Mouse (Mus musculus) testis, adult 2 months (tissue): Measurements from ENCODE around the gene Tnrc6a. TPM values are rescaled to one million over a fixed set of nuclear protein-coding genes. Genes with fewer than 3 reads are reported as not detected.

Source experiments
- H3K27ac ChIP-seq: fragments of 200-500 bp; 2 replicates; pipeline ENCODE4 v1.5.1; 2012; ENCODE audit warnings: low read depth, low read length; ENCODE audit not compliant: control insufficient read depth, insufficient read depth
- H3K27me3 ChIP-seq: fragments of 200-500 bp; 2 replicates; pipeline ENCODE4 v1.6.1; 2012; ENCODE audit warnings: mild to moderate bottlenecking, low read length, moderate library complexity; ENCODE audit not compliant: control insufficient read depth, insufficient read depth
- H3K36me3 ChIP-seq: fragments of 200-500 bp; 2 replicates; pipeline ENCODE4 v1.6.1; 2012; ENCODE audit warnings: mild to moderate bottlenecking, low read length; ENCODE audit not compliant: control insufficient read depth, insufficient read depth
- H3K4me1 ChIP-seq: fragments of 200-500 bp; 2 replicates; pipeline ENCODE4 v1.6.1; 2012; ENCODE audit warnings: low read length; ENCODE audit not compliant: control insufficient read depth, insufficient read depth
- H3K4me3 ChIP-seq: fragments of 200-500 bp; 2 replicates; pipeline ENCODE4 v1.5.1; 2012; ENCODE audit warnings: low read depth, mild to moderate bottlenecking, low read length, moderate library complexity, mixed read lengths; ENCODE audit not compliant: control insufficient read depth
- CTCF ChIP-seq: fragments of 200-500 bp; IDR thresholded peaks from 2 replicates; pipeline ENCODE4 v1.5.1; 2012; ENCODE audit warnings: low read depth, mild to moderate bottlenecking, inconsistent platforms, low read length, moderate library complexity; ENCODE audit not compliant: control insufficient read depth, insufficient read depth, insufficient replicate concordance
- POLR2A ChIP-seq: fragments of 200-500 bp; IDR thresholded peaks from 2 replicates; pipeline ENCODE4 v1.6.1; 2012; ENCODE audit warnings: low read depth, mild to moderate bottlenecking, inconsistent platforms, low read length, moderate library complexity; ENCODE audit not compliant: control insufficient read depth
- polyA plus RNA-seq: library from polyadenylated mRNA; depleted of rRNA; stranded (reverse); fragments of >200 nt; gene quantifications from 2 replicates; pipeline ENCODE4 v1.2.3, GENCODE M21; 2012; rRNA removed

Tnrc6a gene
- 11.1 and 12.9 TPM in 2 replicates for polyA plus RNA-seq

GRCm38 (mm10) chr7:123123665-123124298, at the start of gene Tnrc6a:
TSS of gene Tnrc6a (plus strand) at chr7:123123885.
- H3K4me3 ChIP-seq: peak within 1 kb of the TSS; percentile 98
- no peaks in the 10 kb centered on the region; the same call in 1 of the 2 replicates for H3K4me1 ChIP-seq
- no peaks in the 10 kb centered on the region for H3K27me3 ChIP-seq
- no peaks in the 10 kb centered on the region for H3K36me3 ChIP-seq
- peak within 1 kb of the TSS; percentile 99 for H3K27ac ChIP-seq
- TF ChIP-seq POLR2A: peak; percentile 90
- TF ChIP-seq CTCF: no peak

DNA sequence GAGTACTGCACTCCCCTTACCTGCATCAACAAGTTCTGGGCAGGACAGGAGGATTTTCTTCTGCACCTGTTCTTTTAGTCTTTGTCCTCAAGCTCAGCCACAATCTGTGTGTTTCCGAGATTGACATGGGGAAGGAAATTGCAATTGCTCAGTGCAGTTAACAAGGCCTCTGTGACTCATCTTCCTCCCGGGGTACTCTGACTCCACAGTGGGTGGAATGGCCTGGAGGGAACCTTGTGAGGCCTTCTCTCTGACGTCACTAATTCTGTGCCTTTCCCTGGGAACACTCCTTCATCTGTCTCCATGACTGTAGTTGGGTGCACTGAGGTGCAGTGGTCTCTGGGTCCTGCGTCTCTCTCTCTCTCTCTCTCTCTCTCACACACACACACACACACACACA, 41.4 kb upstream of the Tnrc6a start:
- TF ChIP-seq POLR2A: no peak
- no peak for TF ChIP-seq CTCF
- Histone ChIP-seq H3K36me3 (no peaks in the 10 kb centered on the region), H3K27me3 (no peaks in the 10 kb centered on the region), H3K27ac (no peak overlapping the region), H3K4me3 (no peak overlapping the region), H3K4me1 (peaks cover 8% of the 10 kb centered on the region; the same call in 1 of the 2 replicates)

GRCm38 (mm10) chr7:123083441-123084123, 40.1 kb upstream of the Tnrc6a start:
- H3K4me1 ChIP-seq: peaks cover 8% of the 10 kb centered on the region; the same call in 1 of the 2 replicates
- no peaks in the 10 kb centered on the region for H3K36me3 ChIP-seq
- TF ChIP-seq CTCF (no peak), POLR2A (no peak)
- no peaks in the 10 kb centered on the region for H3K27me3 ChIP-seq
- H3K4me3 ChIP-seq: peak overlapping the region; percentile 82
- 0 out of 2 replicates have a peak overlapping the region, but pooled peaks have one; percentile 6 for H3K27ac ChIP-seq

DNA sequence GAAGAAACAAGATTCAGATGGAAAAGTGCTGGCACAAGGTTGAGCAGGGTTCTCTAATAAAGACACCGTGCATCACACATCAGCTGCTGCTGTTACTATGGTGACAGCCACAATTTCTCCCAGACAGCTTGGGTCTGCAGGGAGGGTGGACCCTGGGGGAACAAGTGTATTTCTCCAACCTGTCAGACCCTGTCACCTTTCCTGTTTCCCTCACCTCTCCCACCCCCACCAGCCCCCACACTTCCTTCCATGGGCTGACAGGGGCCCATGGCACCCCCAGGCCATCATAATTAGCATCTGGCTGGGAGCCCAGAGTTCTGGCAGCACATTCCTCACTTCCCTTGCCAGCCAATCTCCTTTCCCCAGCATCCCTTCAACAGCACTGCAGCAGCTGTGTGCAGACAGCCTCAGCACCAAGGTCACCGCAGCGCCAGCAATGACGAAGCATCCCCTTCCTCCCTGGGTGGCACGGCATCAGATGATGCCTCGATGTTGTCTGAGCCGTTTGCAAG, 39.4 kb upstream of the Tnrc6a start:
- H3K27me3 ChIP-seq: no peaks in the 10 kb centered on the region
- H3K4me1 ChIP-seq: peaks cover 8% of the 10 kb centered on the region; the same call in 1 of the 2 replicates
- no peak for TF ChIP-seq CTCF
- no peak for TF ChIP-seq POLR2A
- peak overlapping the region; percentile 72 for H3K27ac ChIP-seq
- H3K36me3 ChIP-seq: no peaks in the 10 kb centered on the region
- peak overlapping the region; percentile 82 for H3K4me3 ChIP-seq

- H3K4me3 ChIP-seq: peak overlapping the region; percentile 82
Measured at GRCm38 (mm10) chr7:123084708-123085107, 39.0 kb upstream of the Tnrc6a start.

DNA sequence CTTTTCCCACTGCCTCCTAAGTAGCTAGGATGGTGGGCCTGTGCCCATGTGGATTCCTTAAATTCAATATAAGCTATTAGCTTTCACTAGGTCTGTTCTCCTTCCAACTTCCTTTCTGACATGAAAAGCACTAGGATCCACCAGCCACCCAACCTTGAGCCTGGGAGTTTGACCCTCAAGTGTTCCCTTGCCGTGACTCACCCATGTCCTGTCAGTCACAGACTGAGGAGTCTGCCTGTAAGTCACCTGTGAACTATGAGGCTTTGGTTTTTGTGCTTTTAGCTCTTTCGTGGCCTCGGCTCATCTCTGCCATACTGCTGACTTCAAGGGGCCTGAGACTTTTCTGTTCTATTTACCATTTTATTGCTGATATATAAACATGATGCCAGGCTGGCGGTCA, 34.8 kb upstream of the Tnrc6a start:
- H3K4me1 ChIP-seq: peaks cover 8% of the 10 kb centered on the region; the same call in 1 of the 2 replicates
- H3K4me3 ChIP-seq: no peak overlapping the region
- H3K36me3 ChIP-seq: no peaks in the 10 kb centered on the region
- H3K27ac ChIP-seq: no peak overlapping the region
- TF ChIP-seq POLR2A (no peak), CTCF (no peak)
- H3K27me3 ChIP-seq: no peaks in the 10 kb centered on the region

More at GRCm38 (mm10) chr7:123084708-123085107, 39.0 kb upstream of the Tnrc6a start:
- Histone ChIP-seq H3K36me3 (no peaks in the 10 kb centered on the region), H3K4me1 (peaks cover 8% of the 10 kb centered on the region; the same call in 1 of the 2 replicates), H3K27ac (peak overlapping the region; percentile 72), H3K27me3 (no peaks in the 10 kb centered on the region)
- TF ChIP-seq POLR2A (no peak), CTCF (no peak)
